In genomic region chr2:181463008-181463738, GRCm38 (mm10) we compare ENCODE assay signal across 10 mouse cellular contexts. TPM values are rescaled to one million over a fixed set of nuclear protein-coding genes. Genes with fewer than 3 reads are reported as not detected.
A peak's percentile ranks its signal among the peaks of the same experiment; 100 is the strongest.
DNase-seq lines count a peak whose midpoint lies in the region; ATAC-seq lines count a peak whose summit lies in the region.
"Had no signal": no experiment of that assay in that cellular context is flagged by ENCODE, and none has a peak within 500 bp of the region (broad histone marks: within the 10 kb centered on the region; RNA-seq: fewer than 3 reads in every experiment).

No protein-coding gene starts in this region.

- no peaks in the 10 kb centered on the region for H3K9me3 ChIP-seq in hindbrain, embryonic 16.5 days (ENCODE audit: control insufficient read depth, low read length)
- no peaks in the 10 kb centered on the region for H3K9me3 ChIP-seq in midbrain, embryonic 14.5 days (ENCODE audit: control insufficient read depth, low read length)
- H3K9me3 ChIP-seq: limb, embryonic 15.5 days had no signal

- no peaks in the 10 kb centered on the region for H3K27me3 ChIP-seq in hindbrain, embryonic 16.5 days (replicated peaks; ENCODE audit: control insufficient read depth, insufficient read depth, low read length)
- H3K27me3 ChIP-seq in midbrain, embryonic 14.5 days (ENCODE audit: control insufficient read depth, insufficient read depth, low read length), result peaks cover 7% of the 10 kb centered on the region; the same call in 1 of the 2 replicates

- H3K4me2 ChIP-seq in hindbrain, embryonic 16.5 days (ENCODE audit: low read length), result peak overlapping the region; percentile 33
- no peak overlapping the region for H3K4me2 ChIP-seq in midbrain, embryonic 14.5 days (ENCODE audit: low read length)
- H3K4me2 ChIP-seq: limb, embryonic 15.5 days had no signal

- peaks cover 13% of the 10 kb centered on the region for H3K4me1 ChIP-seq in hindbrain, embryonic 16.5 days (ENCODE audit: control insufficient read depth, insufficient read depth, low read depth, low read length)
- 0 out of 2 replicates have a peak, but pooled peaks cover 2% of the 10 kb centered on the region for H3K4me1 ChIP-seq in midbrain, embryonic 14.5 days (ENCODE audit: control insufficient read depth, insufficient read depth, low read length)

- no peak overlapping the region for H3K4me3 ChIP-seq in hindbrain, embryonic 16.5 days (ENCODE audit: low read length)
- H3K4me3 ChIP-seq in midbrain, embryonic 14.5 days (replicated peaks; ENCODE audit: low read depth, low read length), result no peak overlapping the region
- H3K4me3 ChIP-seq: limb, embryonic 15.5 days had no signal

- no peaks in the 10 kb centered on the region for H3K36me3 ChIP-seq in hindbrain, embryonic 16.5 days (ENCODE audit: control insufficient read depth, insufficient read depth, low read length)
- no peaks in the 10 kb centered on the region for H3K36me3 ChIP-seq in midbrain, embryonic 14.5 days (ENCODE audit: control insufficient read depth, insufficient read depth, low read length)
- H3K36me3 ChIP-seq: limb, embryonic 15.5 days had no signal

- intact Hi-C loops in gastrocnemius, postnatal 14 days (cut with DNase I; ENCODE audit: low total_unique reads), result no loop called here
- intact Hi-C loops in left cerebral cortex, postnatal 4 days (cut with DNase I), result no loop called here

- WGBS in hindbrain, embryonic 16.5 days, result 26% methylated on average over 7 of the region's 7 CpGs
- 47% methylated on average over 7 of the region's 7 CpGs for WGBS in midbrain, embryonic 14.5 days

- peak overlapping the region; percentile 61; the same call in 1 of the 2 replicates for H3K27ac ChIP-seq in hindbrain, embryonic 16.5 days (ENCODE audit: low read depth, low read length)
- H3K27ac ChIP-seq in midbrain, embryonic 14.5 days (replicated peaks; ENCODE audit: low read depth, low read length), result no peak overlapping the region
- H3K27ac ChIP-seq: limb, embryonic 15.5 days had no signal

- H3K9ac ChIP-seq in hindbrain, embryonic 16.5 days (ENCODE audit: low read depth, low read length), result no peak overlapping the region
- H3K9ac ChIP-seq in midbrain, embryonic 14.5 days (replicated peaks; ENCODE audit: low read length), result no peak overlapping the region
- H3K9ac ChIP-seq: limb, embryonic 15.5 days had no signal

- peak; percentile 33 for DNase-seq in layer of hippocampus, adult 11-12 months (ENCODE audit: low spot score)
- DNase-seq in layer of hippocampus, adult 9-10 months (ENCODE audit: low spot score), result no peak
- peak; percentile 95 for DNase-seq in cerebellum, adult 8-10 months
- peak; percentile 47 for DNase-seq in gastrocnemius, postnatal 14 days
- peak; percentile 96 for DNase-seq in left cerebral cortex, postnatal 4 days
- DNase-seq in midbrain, embryonic 14.5 days, result peak; percentile 47
- DNase-seq in yolk sac, embryonic 10.5 days (ENCODE audit: low spot score), result peak; percentile 24

- ATAC-seq in hindbrain, embryonic 16.5 days, result peak; percentile 76
- ATAC-seq in midbrain, embryonic 14.5 days (ENCODE audit: low FRiP score, low TSS enrichment), result no peak

RNA-seq across cellular contexts. Expression of gene Zbtb46, which starts 3.9 kb away (rescaled TPM):
- total RNA-seq in gastrocnemius, postnatal 14 days (2021), result 1 to 10 TPM; 5.3 to 5.7 TPM
- polyA plus RNA-seq in hindbrain, embryonic 16.5 days (2015; fragmentation: Nextera tagmentation; extraction: Ambion mirVana), result 19.1 and 22.7 TPM in 2 replicates
- total RNA-seq in left cerebral cortex, postnatal 4 days (2021), result 10 to 100 TPM; 16.6 to 16.8 TPM
- polyA plus RNA-seq in midbrain, embryonic 14.5 days (2014; fragmentation: Nextera tagmentation; extraction: Ambion mirVana), result 18.8 and 22.2 TPM in 2 replicates

RNA-seq across cellular contexts. Expression of gene Abhd16b, which starts 29.8 kb away (rescaled TPM):
- total RNA-seq in gastrocnemius, postnatal 14 days (2021), result not detected
- 0.09 TPM in 1 of 2 replicates, not detected in the other for polyA plus RNA-seq in hindbrain, embryonic 16.5 days (2015; fragmentation: Nextera tagmentation; extraction: Ambion mirVana)
- not detected for total RNA-seq in left cerebral cortex, postnatal 4 days (2021)
- polyA plus RNA-seq in midbrain, embryonic 14.5 days (2014; fragmentation: Nextera tagmentation; extraction: Ambion mirVana), result 0.12 TPM in 1 of 2 replicates, not detected in the other
- total RNA-seq: CH12.LX had no signal

RNA-seq across cellular contexts. Expression of gene Tpd52l2, which starts 33.8 kb away (rescaled TPM):
- 10 to 100 TPM; 58.7 to 59.4 TPM for total RNA-seq in gastrocnemius, postnatal 14 days (2021)
- 121 and 126 TPM in 2 replicates for polyA plus RNA-seq in hindbrain, embryonic 16.5 days (2015; fragmentation: Nextera tagmentation; extraction: Ambion mirVana)
- total RNA-seq in left cerebral cortex, postnatal 4 days (2021), result 10 to 100 TPM; 69.7 to 73.5 TPM
- 102 and 112 TPM in 2 replicates for polyA plus RNA-seq in midbrain, embryonic 14.5 days (2014; fragmentation: Nextera tagmentation; extraction: Ambion mirVana)

RNA-seq across cellular contexts. Expression of gene Dnajc5, which starts 57.1 kb away (rescaled TPM):
- 10 to 100 TPM; 47.8 to 51.8 TPM for total RNA-seq in gastrocnemius, postnatal 14 days (2021)
- 284 and 286 TPM in 2 replicates for polyA plus RNA-seq in hindbrain, embryonic 16.5 days (2015; fragmentation: Nextera tagmentation; extraction: Ambion mirVana)
- total RNA-seq in left cerebral cortex, postnatal 4 days (2021), result 100 to 1,000 TPM; 288 to 305 TPM
- polyA plus RNA-seq in midbrain, embryonic 14.5 days (2014; fragmentation: Nextera tagmentation; extraction: Ambion mirVana), result 189 and 233 TPM in 2 replicates
